Mouse (Mus musculus): ENCODE measurements around the gene Clic5. TPM values are rescaled to one million over a fixed set of nuclear protein-coding genes. Genes with fewer than 3 reads are reported as not detected.

The Clic5 gene
- polyA plus RNA-seq, 1 experiment from 2014 or later, result 0.64 TPM

DNA sequence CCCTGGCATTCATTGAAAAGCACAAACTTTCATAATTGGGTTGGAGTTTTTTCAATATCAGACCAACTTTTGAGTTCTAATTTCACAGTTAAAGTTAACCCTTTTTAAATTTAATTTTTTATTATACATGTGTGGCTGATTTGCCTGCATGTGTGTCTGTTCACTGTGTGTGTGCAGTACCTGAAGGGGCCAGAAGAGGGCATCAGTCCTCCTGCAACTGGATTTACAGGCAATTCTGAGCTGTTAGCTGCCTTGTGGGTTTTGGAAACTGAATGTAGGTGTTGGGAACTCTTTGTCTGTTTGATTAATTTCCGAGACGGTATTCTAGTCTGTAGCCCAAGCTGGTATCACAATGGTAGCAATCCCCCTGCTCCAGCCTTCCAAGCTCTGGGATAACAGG, 52.4 kb downstream of the Clic5 start:
- H3K27ac ChIP-seq, result no peak overlapping the region
- H3K4me1 ChIP-seq, result peaks cover 13% of the 10 kb centered on the region
- no peaks in the 10 kb centered on the region for H3K27me3 ChIP-seq
- 100% methylated on average over 2 of the region's 2 CpGs for WGBS
- H3K4me2 ChIP-seq (replicated peaks), result no peak overlapping the region
- no peaks in the 10 kb centered on the region for H3K9me3 ChIP-seq
- ATAC-seq (ENCODE audit: insufficient number of reproducible peaks, insufficient read depth, low FRiP score, low TSS enrichment), result no peak
- no peak overlapping the region for H3K4me3 ChIP-seq
- no peaks in the 10 kb centered on the region for H3K36me3 ChIP-seq
- H3K9ac ChIP-seq, result no peak overlapping the region

- H3K27me3 ChIP-seq, result 0 out of 2 replicates have a peak, but pooled peaks cover 3% of the 10 kb centered on the region
- H3K4me3 ChIP-seq, result no peak overlapping the region
- ATAC-seq (ENCODE audit: insufficient number of reproducible peaks, insufficient read depth, low FRiP score, low TSS enrichment), result no peak
- 53% methylated on average over 5 of the region's 5 CpGs for WGBS
- no peaks in the 10 kb centered on the region for H3K9me3 ChIP-seq
- H3K36me3 ChIP-seq, result no peaks in the 10 kb centered on the region
- no peak overlapping the region for H3K9ac ChIP-seq
- H3K27ac ChIP-seq, result no peak overlapping the region
- H3K4me2 ChIP-seq (replicated peaks), result no peak overlapping the region
- H3K4me1 ChIP-seq, result peaks cover 14% of the 10 kb centered on the region
Measured at GRCm38 (mm10) chr17:44244096-44244495, 55.7 kb downstream of the Clic5 start.

DNA sequence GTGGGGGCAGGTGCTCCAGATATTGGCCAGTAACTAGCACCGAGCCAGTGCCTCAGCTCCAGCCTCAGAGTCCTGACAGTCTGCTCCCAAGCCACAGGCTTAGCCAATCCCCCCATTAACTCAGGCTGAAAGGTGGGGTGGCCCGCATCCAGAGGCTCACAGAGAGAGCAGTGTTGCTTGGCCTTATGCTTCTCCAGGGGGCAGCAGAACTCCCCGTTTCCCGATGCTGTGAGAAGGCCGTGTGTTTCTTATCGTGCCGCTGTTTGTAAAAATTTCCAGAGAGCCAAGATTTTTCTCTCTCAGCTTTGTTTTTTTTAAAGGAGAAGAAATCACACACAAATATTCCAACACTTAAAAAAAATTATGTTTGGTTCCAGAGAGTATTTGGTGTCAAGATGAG, 56.2 kb downstream of the Clic5 start:
- Histone ChIP-seq H3K9ac (no peak overlapping the region), H3K27me3 (0 out of 2 replicates have a peak, but pooled peaks cover 3% of the 10 kb centered on the region), H3K27ac (no peak overlapping the region), H3K4me1 (peaks cover 11% of the 10 kb centered on the region; the same call in 1 of the 2 replicates), H3K4me3 (no peak overlapping the region), H3K36me3 (no peaks in the 10 kb centered on the region), H3K4me2 (replicated peaks) (no peak overlapping the region), H3K9me3 (no peaks in the 10 kb centered on the region)
- 20% methylated on average over 7 of the region's 7 CpGs for WGBS
- ATAC-seq (ENCODE audit: insufficient number of reproducible peaks, insufficient read depth, low FRiP score, low TSS enrichment), result no peak

DNA sequence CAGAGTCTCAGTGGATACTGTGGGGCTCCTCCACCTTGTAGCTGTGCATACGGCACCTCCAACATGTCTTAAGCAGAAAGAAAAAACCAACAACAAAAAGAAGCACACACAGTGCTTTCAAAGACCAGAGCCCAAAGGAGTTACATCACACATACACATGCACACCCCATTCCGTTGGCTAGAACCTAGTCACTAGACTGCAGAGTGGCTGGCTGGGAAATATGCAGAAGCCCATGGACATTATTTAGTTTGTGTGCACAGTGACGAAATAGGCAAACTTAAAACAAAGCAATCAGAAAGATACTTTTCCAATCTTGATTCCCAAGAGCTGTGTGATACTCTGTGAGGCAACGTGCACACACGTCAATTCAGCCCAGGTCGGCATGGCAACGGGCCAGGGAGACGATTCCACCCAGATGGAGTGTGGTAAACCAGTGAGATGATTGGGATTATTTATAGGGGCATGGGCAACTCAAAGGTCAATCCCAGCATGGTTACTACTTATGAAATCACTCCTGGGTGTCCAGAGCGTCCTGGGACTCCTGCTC, 57.8 kb downstream of the Clic5 start:
- no peak for ATAC-seq (ENCODE audit: insufficient number of reproducible peaks, insufficient read depth, low FRiP score, low TSS enrichment)
- no peak overlapping the region for H3K27ac ChIP-seq
- H3K27me3 ChIP-seq, result 0 out of 2 replicates have a peak, but pooled peaks cover 3% of the 10 kb centered on the region
- H3K9me3 ChIP-seq, result peaks cover 4% of the 10 kb centered on the region; the same call in 1 of the 2 replicates
- WGBS, result 64% methylated on average over 9 of the region's 9 CpGs
- no peak overlapping the region for H3K4me3 ChIP-seq
- H3K4me1 ChIP-seq, result peaks cover 13% of the 10 kb centered on the region; the same call in 1 of the 2 replicates
- no peaks in the 10 kb centered on the region for H3K36me3 ChIP-seq
- H3K4me2 ChIP-seq (replicated peaks), result no peak overlapping the region
- no peak overlapping the region for H3K9ac ChIP-seq

DNA sequence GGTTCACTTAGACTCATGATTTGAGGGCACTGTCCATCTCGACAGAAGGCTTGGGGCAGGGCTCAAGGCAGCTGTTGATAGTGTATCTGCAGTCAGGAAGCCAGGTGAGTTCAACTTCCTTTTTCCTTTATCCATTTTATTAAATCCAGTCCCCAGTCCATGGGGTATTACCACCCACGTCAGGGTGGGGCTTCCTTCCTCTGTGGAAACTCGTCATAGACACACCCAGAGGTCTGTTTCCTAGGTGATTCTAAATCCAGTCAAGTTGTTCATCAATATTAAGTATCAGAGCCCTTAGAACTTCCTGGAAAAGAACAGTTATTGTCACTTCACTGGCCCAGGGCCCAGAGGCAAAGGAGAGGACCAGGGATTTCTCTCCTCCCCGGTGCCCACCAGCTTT, 61.2 kb downstream of the Clic5 start:
- Histone ChIP-seq H3K4me2 (replicated peaks) (no peak overlapping the region), H3K4me3 (no peak overlapping the region), H3K27ac (0 out of 2 replicates have a peak overlapping the region, but pooled peaks have one; percentile 9), H3K36me3 (no peaks in the 10 kb centered on the region), H3K9ac (no peak overlapping the region), H3K4me1 (peaks cover 19% of the 10 kb centered on the region), H3K9me3 (peaks cover 4% of the 10 kb centered on the region; the same call in 1 of the 2 replicates), H3K27me3 (peaks cover 3% of the 10 kb centered on the region; the same call in 1 of the 2 replicates)
- WGBS, result 63% methylated on average over 4 of the region's 4 CpGs
- ATAC-seq (ENCODE audit: insufficient number of reproducible peaks, insufficient read depth, low FRiP score, low TSS enrichment), result no peak

DNA sequence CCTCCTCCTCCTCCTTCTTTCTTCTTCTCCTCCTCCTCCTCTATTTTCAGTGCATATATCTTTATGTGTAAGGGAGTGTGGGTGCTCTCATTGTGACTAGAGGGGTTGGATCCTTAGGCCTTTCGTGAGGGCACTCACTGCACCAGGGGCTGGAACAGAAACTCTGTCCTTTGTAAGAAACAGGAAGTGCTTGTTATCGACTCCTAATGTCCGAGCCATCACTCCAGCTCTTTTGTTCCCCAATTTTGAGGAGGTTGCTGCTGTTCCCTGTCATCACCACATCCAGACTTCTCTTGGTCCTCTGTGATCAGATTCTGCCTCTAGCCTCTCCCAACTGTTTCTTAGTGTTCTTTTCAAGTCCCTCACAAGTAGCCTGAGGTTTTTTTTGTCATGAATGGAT, 64.3 kb downstream of the Clic5 start:
- Histone ChIP-seq H3K27me3 (peaks cover 3% of the 10 kb centered on the region; the same call in 1 of the 2 replicates), H3K4me2 (replicated peaks) (no peak overlapping the region), H3K9me3 (peaks cover 4% of the 10 kb centered on the region; the same call in 1 of the 2 replicates), H3K36me3 (no peaks in the 10 kb centered on the region), H3K9ac (no peak overlapping the region), H3K4me1 (peaks cover 29% of the 10 kb centered on the region), H3K4me3 (no peak overlapping the region), H3K27ac (no peak overlapping the region)
- ATAC-seq (ENCODE audit: insufficient number of reproducible peaks, insufficient read depth, low FRiP score, low TSS enrichment), result no peak
- 43% methylated on average over 3 of the region's 3 CpGs for WGBS

- H3K27ac ChIP-seq, result peak overlapping the region; percentile 61
- H3K4me1 ChIP-seq, result peaks cover 22% of the 10 kb centered on the region
- no peak for ATAC-seq (ENCODE audit: insufficient number of reproducible peaks, insufficient read depth, low FRiP score, low TSS enrichment)
- peaks cover 4% of the 10 kb centered on the region; the same call in 1 of the 2 replicates for H3K9me3 ChIP-seq
- H3K4me2 ChIP-seq (replicated peaks), result peak overlapping the region; percentile 23; the same call in 1 of the 2 replicates
- H3K36me3 ChIP-seq, result no peaks in the 10 kb centered on the region
- H3K27me3 ChIP-seq, result peaks cover 3% of the 10 kb centered on the region; the same call in 1 of the 2 replicates
- no peak overlapping the region for H3K4me3 ChIP-seq
- WGBS, result 28% methylated on average over 8 of the region's 8 CpGs
- no peak overlapping the region for H3K9ac ChIP-seq
Measured at GRCm38 (mm10) chr17:44254698-44255097, 66.3 kb downstream of the Clic5 start.

GRCm38 (mm10) chr17:44256583-44256982, 68.2 kb downstream of the Clic5 start:
- 4% methylated on average over 6 of the region's 6 CpGs for WGBS
- H3K4me2 ChIP-seq (replicated peaks), result no peak overlapping the region
- peaks cover 21% of the 10 kb centered on the region for H3K4me1 ChIP-seq
- no peaks in the 10 kb centered on the region for H3K36me3 ChIP-seq
- peaks cover 3% of the 10 kb centered on the region; the same call in 1 of the 2 replicates for H3K27me3 ChIP-seq
- H3K9ac ChIP-seq, result no peak overlapping the region
- H3K4me3 ChIP-seq, result no peak overlapping the region
- ATAC-seq (ENCODE audit: insufficient number of reproducible peaks, insufficient read depth, low FRiP score, low TSS enrichment), result peak; percentile 1; the same call in 1 of the 2 replicates
- H3K27ac ChIP-seq, result no peak overlapping the region
- H3K9me3 ChIP-seq, result no peaks in the 10 kb centered on the region

DNA sequence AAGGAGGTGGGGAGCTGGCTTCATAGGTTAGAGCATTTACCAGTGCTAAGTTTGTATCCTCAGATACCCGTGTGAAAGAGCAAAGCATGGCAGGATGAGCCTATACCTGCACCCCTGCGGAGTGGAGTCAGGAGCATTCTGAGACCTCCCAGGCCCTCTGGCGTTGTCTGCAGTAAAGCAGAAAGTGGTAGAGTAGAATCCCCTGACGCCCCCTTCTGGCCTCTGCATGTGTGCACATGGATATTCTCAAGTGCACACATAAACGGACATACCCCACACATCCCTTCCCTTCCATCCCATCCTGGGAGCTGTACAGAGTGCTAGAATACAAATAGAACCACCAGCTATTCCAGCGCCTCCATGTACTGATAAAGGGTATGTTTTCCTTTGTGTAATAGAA, 70.9 kb downstream of the Clic5 start:
- no peaks in the 10 kb centered on the region for H3K36me3 ChIP-seq
- no peaks in the 10 kb centered on the region for H3K9me3 ChIP-seq
- WGBS, result 35% methylated on average over 6 of the region's 6 CpGs
- ATAC-seq (ENCODE audit: insufficient number of reproducible peaks, insufficient read depth, low FRiP score, low TSS enrichment), result no peak
- H3K4me3 ChIP-seq, result no peak overlapping the region
- H3K4me2 ChIP-seq (replicated peaks), result no peak overlapping the region
- peaks cover 3% of the 10 kb centered on the region; the same call in 1 of the 2 replicates for H3K27me3 ChIP-seq
- peaks cover 18% of the 10 kb centered on the region for H3K4me1 ChIP-seq
- H3K9ac ChIP-seq, result no peak overlapping the region
- H3K27ac ChIP-seq, result no peak overlapping the region

DNA sequence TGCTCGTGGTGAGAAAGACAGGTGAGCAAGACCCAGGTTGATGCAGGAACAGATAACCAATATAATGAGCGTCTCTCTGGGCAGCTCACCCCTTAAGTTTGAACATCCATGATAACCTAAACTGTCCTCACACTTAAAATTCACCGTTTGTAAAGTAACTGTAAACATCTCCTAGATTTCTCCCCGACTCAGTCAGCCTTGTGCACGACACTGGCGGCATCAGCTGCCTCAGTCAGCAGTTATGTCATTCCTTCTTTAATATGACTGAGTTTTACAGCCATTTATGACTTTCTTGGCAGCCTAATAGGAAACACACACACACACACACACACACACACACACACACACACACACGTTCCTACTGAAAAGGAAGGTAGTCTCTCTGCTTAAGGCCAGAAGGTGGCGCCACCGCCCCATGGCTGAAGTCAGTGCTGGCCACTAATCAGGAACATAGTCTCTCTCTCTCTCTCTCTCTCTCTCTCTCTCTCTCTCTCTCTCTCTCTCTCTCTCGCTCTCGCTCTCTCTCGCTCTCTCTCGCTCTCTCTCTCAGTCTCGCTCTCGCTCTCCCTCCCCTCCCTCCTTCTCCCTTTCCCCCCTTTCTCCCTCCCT, 73.3 kb downstream of the Clic5 start:
- Histone ChIP-seq H3K27ac (no peak overlapping the region), H3K27me3 (0 out of 2 replicates have a peak, but pooled peaks cover 3% of the 10 kb centered on the region), H3K9ac (no peak overlapping the region), H3K9me3 (no peaks in the 10 kb centered on the region), H3K36me3 (no peaks in the 10 kb centered on the region), H3K4me2 (replicated peaks) (peak overlapping the region; percentile 26; the same call in 1 of the 2 replicates), H3K4me1 (0 out of 2 replicates have a peak, but pooled peaks cover 2% of the 10 kb centered on the region), H3K4me3 (no peak overlapping the region)
- no peak for ATAC-seq (ENCODE audit: insufficient number of reproducible peaks, insufficient read depth, low FRiP score, low TSS enrichment)
- WGBS, result 34% methylated on average over 9 of the region's 15 CpGs

GRCm38 (mm10) chr17:44270043-44270442, 81.7 kb downstream of the Clic5 start:
- ATAC-seq (ENCODE audit: insufficient number of reproducible peaks, insufficient read depth, low FRiP score, low TSS enrichment), result no peak
- WGBS, result 93% methylated on average over 7 of the region's 7 CpGs
- no peak overlapping the region for H3K9ac ChIP-seq

GRCm38 (mm10) chr17:44271426-44271825, 83.0 kb downstream of the Clic5 start:
- Histone ChIP-seq H3K4me1 (no peaks in the 10 kb centered on the region), H3K36me3 (no peaks in the 10 kb centered on the region), H3K27me3 (no peaks in the 10 kb centered on the region), H3K9me3 (no peaks in the 10 kb centered on the region), H3K4me3 (no peak overlapping the region), H3K9ac (no peak overlapping the region), H3K4me2 (replicated peaks) (no peak overlapping the region), H3K27ac (no peak overlapping the region)
- ATAC-seq (ENCODE audit: insufficient number of reproducible peaks, insufficient read depth, low FRiP score, low TSS enrichment), result no peak
- WGBS, result 88% methylated on average over 3 of the region's 3 CpGs

More at GRCm38 (mm10) chr17:44270043-44270442, 81.7 kb downstream of the Clic5 start:
- no peaks in the 10 kb centered on the region for H3K9me3 ChIP-seq
- H3K4me2 ChIP-seq (replicated peaks), result no peak overlapping the region
- no peaks in the 10 kb centered on the region for H3K36me3 ChIP-seq
- no peak overlapping the region for H3K4me3 ChIP-seq
- H3K27me3 ChIP-seq, result no peaks in the 10 kb centered on the region
- H3K4me1 ChIP-seq, result no peaks in the 10 kb centered on the region
- H3K27ac ChIP-seq, result no peak overlapping the region

Data from embryonic facial prominence, embryonic 12.5 days (tissue).